Mouse (Mus musculus): Measurements from ENCODE around the gene Cxcl14. TPM values are rescaled to one million over a fixed set of nuclear protein-coding genes. Genes with fewer than 3 reads are reported as not detected.
A peak's percentile ranks its signal among the peaks of the same experiment; 100 is the strongest.

The Cxcl14 gene
- total RNA-seq, 4 experiments from 2014 or later, result 21.4 to 40.0 (median 28.6) TPM

DNA sequence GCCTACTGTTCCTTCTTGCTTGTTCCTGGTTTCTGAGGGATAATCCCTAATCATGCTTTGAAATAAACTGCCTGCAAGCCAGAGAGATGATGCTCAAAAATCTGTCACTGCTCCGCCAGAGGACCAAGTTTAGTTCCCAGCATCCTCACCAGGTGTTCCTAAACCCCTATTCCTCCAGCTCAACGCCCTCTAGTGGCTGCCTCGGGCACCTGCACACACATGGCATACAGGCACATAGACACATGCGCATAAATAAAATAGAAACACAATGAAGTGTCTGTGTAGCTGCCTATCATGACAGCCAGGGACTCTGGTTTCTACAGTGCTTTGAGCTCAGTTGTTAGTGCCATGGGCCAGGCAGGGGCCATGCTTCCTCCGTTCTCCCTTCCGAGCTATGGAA, 6.4 kb downstream of the Cxcl14 start:
- DNase-seq (ENCODE audit: low spot score in 2 of 2), result no peak

DNA sequence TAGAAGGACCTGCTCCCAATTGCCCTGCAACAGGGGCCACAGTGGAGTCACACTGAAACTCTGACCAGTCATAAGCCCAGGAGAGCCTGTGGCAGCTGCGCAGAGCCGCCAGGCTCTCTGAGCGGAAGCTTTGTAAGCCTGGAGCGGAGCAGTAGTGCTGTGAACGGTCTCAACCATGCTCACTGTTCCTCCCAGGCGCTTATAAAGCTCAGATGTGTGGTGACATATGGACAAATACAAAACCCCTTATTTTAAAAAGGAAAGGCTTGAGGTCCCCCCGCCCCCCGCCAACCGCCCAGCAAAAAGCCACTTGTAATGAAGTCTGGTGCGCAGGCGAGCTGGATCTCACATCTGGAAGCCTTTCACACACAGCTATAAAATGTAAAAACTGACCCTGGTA, 7.1 kb downstream of the Cxcl14 start:
- DNase-seq (ENCODE audit: low spot score in 2 of 2), result no peak

DNA sequence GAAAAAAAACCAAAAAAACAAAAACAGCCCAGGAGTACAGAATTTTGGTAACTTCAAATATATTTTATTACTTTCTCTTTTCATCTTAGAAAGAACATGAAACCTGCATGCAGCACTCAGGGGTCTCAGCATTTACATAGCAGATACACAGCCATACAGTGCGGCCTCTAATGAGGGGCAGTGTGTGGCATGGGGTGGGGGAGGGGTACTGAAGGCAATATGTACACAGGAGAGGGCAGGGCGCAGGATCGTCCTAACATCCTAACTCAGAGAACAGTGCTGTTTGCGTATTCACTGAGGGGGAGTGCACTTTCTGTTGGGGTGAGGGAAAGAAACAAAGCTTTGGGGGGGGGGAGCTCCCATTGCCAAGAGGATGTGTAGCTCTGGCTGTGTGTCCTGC, 7.8 kb downstream of the Cxcl14 start:
- DNase-seq (ENCODE audit: low spot score in 2 of 2), result no peak

DNA sequence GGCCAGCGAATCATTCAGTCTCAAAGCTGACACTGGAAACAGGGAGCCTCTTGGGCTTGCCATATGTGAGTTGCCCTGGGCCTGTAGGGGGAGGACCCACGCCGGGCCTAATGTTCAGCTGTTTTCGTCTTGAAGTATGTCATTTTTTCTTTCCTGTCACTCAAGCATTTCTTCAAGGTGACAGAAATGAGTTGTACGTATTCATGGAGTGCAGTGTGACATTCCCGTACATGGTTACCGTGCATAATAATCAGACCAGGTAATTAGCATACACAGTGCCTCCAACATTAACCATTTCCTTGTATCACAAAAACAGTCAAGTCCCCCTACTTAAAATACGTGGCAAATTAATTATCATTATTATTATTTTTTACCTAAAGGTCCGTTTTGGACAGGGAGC, 9.3 kb downstream of the Cxcl14 start:
- DNase-seq (ENCODE audit: low spot score in 2 of 2), result no peak

DNA sequence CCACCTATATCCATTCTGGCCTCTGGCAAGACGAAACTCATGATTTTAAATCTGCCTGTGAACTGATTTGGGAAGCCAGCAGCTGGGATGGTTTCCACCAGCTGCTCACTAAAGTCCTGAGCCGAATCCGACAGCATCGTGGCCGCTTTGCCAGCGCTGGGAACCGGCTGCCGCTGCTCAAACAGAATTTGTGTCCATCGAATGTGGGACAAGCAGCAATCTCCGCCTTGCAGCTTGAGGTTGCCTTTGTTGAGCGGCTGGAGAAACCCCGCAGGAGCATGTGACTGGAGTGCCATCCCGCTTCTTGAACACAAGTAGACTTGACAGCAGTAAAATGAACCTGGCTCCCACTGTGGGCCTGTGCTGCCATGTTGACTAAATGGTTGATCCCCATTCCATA, 13.0 kb downstream of the Cxcl14 start:
- no peak for DNase-seq (ENCODE audit: low spot score in 2 of 2)

DNA sequence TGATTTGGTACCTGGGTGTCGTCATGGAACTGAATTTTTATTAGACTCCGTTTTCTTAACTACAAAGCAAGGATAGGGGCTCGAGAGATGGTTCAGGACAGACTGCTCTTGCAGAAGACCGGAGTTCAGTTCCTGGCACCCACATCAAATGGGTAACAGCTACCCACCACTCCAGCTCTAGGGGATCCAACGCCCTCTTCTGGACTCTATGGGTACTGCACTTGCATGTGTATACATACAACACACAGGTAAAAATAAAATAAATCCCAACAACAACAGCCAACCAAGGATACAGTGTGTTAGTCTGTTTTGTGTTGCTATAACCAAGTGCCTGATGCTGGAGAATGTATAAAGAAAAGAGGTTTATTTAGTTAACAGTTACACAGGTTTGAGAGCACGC, 16.0 kb downstream of the Cxcl14 start:
- DNase-seq (ENCODE audit: low spot score in 2 of 2), result no peak

DNA sequence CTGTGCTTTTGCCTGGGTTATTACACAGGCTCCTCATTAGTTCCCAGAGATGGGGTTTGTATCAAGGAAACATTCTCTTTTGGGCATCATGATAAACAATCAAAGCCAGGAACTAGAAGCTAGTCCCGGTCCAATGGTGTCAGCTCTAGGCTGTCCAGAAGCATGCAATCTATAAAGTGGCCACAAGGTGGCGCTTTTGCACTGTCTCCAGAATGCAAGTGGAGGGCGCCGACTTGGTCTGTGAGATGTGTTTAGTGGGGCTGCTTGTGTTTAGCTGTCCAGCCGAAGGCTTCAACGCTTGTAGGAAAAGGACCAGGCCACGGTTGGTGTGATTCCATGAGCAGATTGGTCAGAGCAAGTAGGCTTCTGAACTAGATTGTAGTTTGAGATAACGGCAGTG, 16.9 kb downstream of the Cxcl14 start:
- peak; percentile 49 to 67 for DNase-seq (ENCODE audit: low spot score in 2 of 2)

DNA sequence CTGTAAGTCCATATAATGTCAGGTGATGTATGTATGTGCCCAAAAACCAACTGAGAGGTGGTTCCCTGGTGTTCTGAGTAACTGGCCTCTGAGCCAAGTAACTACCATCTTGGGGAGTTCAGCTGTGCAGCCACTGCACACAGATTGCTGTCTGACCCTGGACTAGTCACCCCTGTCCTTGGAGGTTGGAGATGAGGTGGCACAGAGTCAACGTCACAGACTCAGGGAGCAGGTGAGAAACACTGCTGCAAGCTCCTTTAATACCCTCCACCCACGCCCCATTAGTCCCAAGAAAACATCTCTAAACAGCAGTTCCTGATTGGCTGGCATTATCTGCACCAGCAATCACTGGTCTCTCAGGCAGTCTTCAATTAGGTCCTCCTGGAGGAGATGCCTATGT, 21.2 kb downstream of the Cxcl14 start:
- DNase-seq (ENCODE audit: low spot score in 2 of 2), result no peak

DNA sequence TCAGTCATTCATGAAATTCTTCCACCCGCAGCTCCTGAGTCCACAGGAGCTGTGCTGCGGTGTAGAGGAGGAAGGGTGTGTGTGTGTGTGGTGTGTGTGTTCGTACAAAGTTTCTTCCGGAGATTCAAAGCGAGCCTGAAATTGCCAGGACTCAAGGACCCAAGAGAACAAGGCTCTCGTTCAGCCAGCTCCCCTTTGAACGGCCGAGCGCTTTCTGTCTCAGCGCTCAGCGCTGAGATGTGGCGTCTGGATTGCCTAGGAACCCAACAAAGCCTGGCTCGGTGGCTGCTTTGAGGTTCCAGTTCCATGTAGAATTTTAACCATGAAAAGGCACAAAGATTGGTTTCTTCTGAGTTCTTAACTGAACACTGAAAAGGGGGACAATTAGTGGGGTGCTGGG, 26.2 kb downstream of the Cxcl14 start:
- DNase-seq (ENCODE audit: low spot score in 2 of 2), result no peak

DNA sequence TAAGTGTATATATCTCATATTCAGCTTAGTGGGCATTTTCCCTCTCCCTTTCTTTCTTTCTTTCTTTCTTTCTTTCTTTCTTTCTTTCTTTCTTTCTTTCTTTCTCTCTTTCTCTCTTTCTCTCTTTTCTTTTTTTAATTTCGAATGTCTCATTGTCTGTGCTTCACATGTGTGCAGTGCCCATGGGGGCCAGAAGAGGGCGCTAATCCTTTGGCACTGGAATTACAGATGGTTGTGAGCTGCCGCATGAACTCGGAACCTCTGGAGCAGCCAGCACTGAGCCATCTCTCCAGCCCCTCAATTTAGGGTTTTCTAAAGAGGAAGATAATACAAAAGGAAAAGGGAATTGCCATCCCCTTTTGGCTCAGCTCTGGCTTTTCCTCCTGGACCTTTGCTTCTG, 29.0 kb downstream of the Cxcl14 start:
- no peak for DNase-seq (ENCODE audit: low spot score in 2 of 2)

DNA sequence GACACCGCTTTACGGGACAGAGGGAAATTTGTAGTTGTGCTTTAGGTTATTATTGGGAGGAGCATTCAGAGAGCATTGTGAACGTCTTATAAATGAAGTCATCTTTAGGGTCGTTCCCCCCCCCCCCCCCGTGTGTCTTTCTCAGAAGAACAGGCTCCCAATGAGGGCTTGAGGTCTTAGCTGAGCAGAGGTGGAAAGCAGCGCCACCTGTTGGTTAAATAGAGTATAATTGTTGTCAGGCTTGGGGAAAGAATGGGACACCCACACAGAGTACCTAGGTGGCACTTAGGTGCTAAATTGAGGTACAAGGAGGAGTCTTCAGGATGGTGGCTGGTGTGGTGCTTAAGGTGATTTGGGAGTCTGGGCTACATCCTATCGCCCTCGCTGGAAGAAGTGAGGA, 29.9 kb downstream of the Cxcl14 start:
- no peak for DNase-seq (ENCODE audit: low spot score in 2 of 2)

DNA sequence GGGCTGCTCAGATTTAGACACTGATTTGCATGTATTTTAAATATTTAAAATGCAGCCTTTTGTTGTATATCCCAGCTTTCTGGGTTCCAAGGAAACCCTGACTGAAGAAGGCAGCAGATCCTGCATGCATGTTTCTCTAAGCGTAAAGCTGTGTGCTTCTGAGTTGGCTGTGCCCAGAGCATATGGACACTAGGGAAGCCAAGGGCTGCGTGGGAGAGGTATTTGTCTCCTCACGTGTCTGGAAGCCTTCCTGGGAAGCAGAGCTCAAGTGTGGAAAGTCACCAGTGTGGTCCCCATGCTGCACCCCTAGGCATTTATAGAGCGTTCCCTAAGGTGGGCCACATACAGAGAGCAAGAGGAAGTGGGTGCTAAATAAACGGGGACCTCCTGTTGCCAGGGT, 30.7 kb downstream of the Cxcl14 start:
- no peak for DNase-seq (ENCODE audit: low spot score in 2 of 2)

DNA sequence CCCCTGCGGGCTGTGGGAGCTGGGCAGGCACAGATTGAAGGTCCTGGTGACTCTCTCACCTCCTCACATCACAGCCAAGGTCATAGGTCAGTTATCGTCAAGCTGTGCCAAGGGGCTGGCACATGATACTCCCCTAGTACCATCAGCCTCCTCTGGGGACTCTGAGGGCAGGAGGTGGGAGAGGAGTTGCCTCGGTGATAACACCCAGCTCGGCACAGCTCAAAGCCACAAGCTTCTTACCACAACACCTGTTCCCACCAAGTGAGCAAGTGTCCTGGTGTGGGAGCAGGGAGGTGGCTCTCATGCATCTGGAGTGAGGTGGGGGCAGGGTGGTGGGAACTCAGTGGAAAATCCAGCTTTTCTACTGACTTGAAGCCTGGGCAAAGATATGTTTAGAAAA, 34.1 kb downstream of the Cxcl14 start:
- no peak for DNase-seq (ENCODE audit: low spot score in 2 of 2)

DNA sequence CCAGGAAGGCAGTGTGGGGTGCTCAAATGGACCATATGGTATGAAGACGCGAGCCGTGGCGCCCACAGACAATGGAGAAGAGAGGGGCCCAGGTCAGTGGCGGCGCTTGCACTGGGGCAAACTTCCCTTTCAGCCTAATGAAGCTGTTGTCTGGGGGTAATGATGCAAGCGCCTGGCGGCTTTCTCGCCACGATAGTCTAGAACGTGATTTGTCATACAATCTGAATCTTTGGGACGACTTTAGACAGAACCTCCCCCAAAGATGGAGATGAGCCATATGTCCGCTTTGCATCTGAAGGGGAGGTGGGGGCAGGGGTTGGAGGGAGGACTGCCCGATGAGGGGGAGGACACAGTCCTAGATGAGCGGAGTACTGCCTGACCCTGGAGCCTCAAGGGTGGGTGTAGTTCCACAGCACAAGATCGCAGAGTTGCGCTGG, 36.0 kb downstream of the Cxcl14 start:
- DNase-seq (ENCODE audit: low spot score in 2 of 2), result no peak

DNA sequence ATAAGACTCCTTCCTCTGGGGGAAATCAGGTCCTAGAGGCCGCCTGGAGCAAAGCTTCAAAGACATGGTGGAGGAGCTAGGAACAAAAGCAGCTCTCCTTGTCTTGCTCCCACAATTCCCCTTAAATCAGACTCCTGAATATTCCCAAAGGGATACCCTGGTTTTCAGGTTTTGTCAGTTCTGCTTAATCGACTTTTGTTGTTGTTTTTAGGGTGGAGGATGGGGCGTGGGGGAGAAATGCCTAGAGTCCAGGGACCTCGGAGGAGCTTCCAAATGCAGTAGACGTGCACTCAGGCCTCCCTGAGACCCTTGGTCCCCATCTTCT, 36.5 kb downstream of the Cxcl14 start:
- DNase-seq (ENCODE audit: low spot score in 2 of 2), result no peak

DNA sequence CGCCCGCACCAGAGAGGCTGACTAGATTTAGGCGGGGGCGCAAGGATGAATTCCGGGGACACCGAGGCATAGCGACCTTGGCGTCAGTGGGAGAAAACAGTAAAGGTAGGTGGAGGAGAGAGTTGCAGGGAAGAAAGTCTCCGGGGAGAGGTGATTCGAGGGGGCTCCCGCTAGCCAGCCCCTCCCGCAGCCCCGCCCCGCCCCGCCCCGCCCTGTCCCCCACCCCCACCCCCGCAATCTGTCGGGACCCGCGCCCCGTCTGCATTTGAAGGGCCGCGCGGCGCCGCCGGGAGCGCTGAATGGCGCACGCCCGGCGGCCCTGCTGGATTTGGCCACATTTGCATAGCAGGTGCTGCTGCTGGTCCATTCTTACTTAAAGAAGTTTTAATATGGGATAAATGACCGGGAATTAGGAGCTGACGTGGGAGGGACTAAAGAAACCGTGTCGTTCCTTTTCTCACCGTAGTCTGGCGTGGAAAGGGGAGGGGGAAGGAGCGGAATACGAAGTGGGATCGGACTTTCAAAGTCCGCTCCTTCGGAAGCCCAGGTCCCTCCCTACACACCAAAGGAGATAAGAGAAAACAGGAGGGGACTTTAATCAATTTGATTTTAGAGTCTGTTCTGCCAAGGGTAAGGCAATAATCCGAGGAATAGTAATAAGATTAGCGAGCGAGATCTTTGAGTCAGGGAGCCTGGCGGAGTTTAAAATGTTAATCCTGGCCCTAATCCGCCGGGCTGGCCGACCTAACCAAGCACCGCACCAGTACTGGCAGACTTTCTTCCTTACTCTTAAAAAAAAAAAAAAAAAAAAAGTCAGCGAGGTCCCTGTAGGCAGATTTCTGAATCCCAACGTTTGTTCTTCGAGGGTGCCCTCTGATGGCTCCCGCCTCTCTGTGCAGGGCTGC, 37.1 kb downstream of the Cxcl14 start:
- no peak for DNase-seq (ENCODE audit: low spot score in 2 of 2)

DNA sequence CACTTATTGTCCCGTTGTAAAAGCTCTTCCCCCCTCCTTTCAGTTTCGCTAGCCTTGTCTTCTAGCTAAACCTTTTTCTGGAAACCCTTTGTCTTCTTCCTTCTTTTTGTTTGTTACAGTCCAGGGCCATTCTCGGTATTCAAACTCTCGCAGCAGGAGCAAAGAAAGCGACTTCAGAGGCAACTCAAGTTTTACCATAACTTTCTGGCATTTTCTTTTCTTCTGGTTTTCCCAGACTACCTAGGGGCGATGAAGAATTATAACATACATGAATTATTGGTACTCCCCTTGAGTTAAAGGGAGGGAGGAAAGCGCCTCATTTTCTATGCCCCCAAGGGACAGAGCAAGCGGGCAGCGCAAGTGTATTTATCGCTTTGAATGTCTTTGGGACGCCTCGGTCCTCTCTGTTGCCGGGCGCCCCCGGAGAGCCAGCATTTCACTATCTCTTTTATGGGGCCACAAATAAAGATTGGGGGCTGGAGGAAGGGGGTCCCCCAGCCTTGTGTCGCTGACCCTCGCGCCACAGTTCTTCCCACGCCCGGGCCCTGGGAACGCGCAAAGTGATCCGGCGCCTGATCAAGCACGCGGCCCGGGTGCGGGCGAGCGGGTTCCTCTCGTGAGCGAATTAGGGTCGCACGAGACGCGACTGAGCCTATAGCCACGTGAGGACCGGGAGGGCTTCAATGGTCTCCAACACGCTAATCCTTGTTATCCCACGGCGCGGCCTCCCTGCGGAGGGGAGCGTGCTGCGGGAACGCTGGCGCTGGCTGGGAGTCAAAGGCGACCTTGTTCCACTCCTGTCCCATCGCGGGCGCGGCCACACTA, 37.9 kb downstream of the Cxcl14 start:
- no peak for DNase-seq (ENCODE audit: low spot score in 2 of 2)

DNA sequence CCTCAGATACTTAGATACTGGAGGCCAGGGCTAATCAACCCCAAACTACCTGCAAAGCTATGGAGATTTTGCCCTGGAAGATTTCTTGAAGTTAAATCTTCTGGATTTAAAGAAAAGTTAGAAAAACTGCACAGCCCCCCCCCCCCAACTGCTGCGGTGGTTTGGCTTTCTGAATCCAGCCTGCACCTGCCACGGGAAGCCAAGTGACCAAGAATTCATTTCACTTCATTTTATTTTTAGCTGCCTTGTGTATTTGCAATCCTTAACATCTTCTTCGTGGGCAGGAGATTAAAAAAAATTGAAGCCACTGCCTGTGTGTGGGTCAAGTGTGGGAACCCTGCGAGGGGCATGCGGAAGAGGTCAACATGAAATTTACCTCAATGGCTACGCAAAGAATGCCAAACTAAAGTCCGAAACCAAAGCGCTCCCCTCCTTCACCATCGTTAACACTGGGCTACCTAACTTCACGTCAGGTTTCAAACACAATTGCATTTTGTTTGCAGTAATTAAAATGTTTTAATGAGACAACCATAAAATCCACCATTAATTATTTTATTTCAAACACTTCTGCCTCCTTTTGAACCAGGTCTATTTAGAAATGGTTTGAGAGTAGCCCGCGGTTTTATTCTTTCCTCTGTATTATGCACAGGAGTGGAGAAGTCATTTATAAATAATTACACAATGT, 38.7 kb downstream of the Cxcl14 start:
- DNase-seq (ENCODE audit: low spot score in 2 of 2), result no peak

DNA sequence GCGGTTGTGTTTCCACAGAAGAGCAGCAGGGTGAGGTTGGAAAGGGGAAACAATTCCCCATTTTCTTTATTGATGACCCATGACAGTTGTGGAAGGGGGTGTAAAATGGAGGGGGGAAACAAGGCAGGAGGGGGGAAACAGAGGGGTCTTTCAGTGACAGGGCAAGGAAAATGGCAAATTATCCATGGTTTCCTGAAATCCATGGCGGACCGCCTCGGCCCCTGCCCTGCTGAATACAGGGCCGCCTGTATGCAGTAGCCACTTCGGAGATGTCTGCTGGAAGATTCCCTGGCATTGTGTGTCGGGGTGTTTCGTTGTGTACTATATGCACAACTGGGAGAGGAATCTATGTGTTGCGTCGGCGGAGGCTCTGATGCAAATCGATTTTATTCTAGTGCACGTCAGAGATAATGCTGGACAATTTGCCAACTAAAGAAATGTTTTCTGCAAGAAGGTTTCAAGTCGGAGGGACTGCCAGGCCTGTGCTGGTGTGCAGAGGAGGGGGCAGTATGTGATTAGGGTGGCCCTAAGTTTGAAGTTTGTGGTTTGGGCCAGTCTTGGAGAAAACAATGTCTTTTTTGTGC, 39.5 kb downstream of the Cxcl14 start:
- no peak for DNase-seq (ENCODE audit: low spot score in 2 of 2)

DNA sequence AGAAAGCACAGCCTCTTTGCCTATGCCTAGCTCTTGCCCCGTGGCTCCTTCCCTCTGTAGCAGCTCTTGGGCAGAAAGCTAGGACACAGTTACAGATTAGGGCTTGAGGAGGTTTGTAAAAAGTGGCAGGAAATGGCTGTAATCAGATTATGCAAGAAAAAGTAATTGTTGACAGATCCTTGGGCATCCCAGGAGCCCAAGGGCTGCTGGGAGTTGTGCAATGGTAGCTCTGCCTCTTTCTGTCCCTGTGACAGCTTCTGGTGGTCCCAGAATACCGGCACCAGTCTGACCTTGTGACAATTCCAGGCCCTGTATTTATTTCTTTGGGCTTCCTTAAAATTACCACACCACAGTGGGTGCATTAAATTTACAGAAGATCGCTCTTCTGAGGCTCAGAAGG, 43.0 kb downstream of the Cxcl14 start:
- DNase-seq (ENCODE audit: low spot score in 2 of 2), result no peak

DNA sequence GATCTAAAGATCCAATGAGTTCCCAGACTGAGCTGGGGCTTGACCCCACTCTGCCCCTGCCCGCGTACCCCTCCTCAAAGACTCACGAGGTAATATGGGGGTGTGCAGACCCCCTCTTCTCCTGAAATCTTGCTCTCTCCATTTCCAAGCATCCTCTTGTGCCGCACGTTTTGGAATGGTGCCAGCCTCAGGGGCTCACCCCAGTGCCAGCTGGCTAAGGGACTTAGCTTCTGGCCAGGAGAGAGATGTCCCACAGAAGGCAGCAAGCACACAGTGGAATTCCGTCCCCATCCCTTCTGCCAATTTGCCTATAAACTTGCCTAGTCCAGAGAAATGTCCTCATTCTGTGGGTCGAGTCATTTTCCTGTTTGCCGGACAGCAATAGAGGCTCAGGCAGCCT, 43.6 kb downstream of the Cxcl14 start:
- DNase-seq (ENCODE audit: low spot score in 2 of 2), result no peak

Data from gastrocnemius, adult 8-10 months (tissue).